Mouse (Mus musculus) 3T3-L1 (cell line): ENCODE measurements around the gene Nudcd3.

ENCODE experiments used
- DNase-seq: peaks from one replicate; pipeline ENCODE4 v3.0.0-alpha.2; 2015; ENCODE audit warnings: low read depth, low spot score

Nudcd3 gene

DNA sequence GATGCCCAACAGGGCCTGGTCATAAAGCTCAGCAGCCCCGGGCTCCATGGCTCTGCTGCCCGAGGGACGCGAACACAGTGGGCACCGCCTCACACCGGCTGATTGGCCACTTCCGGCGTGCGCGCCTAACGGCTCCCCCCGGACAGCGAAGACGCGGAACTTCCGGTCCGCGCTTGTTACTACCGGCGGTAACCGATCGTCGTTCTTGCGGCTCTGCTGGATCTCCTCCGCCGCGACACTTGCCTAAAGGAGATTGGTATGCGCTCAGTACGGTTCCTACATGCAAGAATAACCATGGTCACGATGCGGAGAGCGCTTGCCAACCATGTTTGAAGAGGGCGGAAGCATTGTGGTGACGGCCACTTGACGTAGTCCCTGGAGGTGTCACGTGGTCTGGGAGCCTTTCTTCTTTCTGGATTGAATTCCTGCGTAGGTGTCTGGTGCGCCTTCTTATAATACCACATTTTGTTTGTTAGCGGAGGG lies at the start of gene Nudcd3:
Gene Nudcd3 (minus strand): TSS at position 329 of the 483 bp plus-strand sequence.
- DNase-seq = peak; percentile 90

DNA sequence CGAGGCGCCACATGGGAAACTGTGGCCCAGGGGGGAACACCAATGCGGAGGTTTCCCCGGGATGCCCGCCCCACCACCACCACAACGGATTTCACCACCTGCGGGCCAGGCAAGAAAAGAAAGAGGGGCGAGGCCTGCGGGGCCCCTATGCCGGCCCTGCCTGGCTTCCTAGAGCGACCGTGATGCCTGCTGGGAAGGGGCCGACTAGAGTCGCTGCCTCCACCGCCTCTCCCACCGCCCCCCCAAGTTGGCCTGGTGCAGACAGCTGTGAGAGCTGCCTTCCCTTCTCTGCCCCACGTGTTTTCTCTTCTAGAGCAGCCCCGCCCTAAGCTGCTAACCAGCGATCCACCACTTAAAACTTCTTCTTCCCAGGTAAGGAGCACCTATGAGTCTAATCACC lies 44.5 kb upstream of the Nudcd3 start:
- no peak for DNase-seq

DNA sequence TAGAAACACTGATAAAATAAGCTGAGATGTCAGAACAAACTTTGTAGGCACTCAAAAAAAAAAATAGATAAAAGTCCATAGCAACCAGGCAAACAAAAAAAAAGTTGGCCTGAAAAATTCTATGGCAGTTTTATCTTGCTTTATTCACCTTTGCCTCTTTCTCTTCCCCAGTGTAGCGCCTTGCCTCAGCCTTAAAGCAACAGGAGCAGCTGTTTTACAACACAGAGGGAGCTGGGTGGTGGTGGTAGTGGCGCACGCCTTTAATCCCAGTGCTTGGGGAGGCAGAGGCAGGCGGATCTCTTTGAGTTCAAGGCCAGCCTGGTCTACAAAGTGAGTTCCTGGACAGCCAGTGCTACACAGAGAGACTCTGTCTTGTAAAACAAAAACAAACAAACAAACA lies 32.8 kb upstream of the Nudcd3 start:
- DNase-seq = no peak

DNA sequence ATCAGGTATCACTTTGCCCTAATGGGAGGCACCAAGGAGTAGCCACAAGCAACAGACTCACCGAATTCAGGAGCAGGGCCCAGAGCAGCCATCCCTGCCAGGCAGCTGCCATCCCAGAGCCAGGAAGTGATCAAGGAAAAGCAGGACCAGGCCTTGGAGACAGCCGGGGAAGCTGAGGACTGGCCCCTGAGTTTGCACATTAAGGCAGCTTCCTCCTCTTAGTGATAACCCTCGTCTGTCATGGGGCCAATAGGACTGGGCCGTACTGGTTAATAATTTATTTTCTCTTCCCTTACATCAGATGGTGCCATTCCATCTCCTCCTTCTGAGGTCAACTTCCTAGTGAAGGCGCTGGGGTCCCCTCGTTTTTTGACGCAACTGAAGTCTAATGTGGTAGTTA lies 29.8 kb upstream of the Nudcd3 start, which contains the start of gene Npc1l1:
Gene Npc1l1 (minus strand): TSS at position 132 of the 400 bp plus-strand sequence.
- no peak for DNase-seq

DNA sequence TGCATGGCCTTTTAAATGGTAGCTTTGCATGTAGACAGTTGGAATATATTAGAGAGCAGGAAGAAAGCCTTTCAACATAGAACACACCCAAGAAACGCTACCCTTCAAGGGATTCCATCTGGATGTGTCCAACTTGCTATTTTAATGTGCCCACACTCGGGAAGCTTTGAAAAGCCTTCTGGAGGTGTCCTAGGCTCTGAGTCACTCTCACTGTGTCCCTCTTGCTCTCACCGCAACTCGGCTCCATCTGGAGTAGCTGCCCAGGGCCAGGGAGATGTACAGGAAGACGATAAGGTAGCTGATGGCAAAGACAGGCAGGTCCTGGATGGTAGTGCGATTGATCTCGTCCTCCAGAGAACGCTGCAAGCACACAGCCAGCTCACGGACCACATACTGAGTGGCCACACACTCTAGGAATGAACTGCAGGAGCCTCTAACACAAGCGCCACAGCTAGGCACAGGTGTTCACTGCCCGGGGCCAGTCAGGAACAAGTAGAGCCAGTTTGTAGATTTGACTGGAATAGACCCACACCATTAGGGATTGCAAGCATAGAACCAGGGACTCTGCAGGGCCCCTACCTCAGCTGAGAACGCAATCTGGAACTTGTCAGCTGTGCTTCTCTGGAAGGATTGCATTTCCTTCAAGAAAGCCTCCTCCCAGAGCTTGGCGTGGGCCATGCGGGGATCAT lies 24.5 kb upstream of the Nudcd3 start:
- DNase-seq = no peak

DNA sequence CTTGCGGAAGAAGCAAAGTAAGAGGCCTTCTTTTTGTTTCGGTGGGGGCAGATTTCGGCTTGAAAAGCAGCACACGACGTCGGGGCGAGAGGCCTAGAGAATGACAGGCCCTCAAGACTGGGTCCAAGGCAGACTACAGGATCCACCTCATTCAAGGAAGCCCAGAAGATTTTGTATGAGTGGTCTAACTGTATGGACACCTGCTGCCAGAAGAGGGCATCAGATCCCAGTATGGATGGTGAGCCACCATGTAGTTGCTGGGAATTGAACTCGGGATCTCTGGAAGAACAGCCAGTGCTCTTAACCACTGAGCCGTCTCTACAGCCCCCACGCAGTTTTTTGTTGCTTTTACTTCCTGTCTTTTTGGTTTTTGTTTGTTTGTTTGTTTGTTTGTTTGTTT lies 22.0 kb upstream of the Nudcd3 start:
- DNase-seq = no peak

DNA sequence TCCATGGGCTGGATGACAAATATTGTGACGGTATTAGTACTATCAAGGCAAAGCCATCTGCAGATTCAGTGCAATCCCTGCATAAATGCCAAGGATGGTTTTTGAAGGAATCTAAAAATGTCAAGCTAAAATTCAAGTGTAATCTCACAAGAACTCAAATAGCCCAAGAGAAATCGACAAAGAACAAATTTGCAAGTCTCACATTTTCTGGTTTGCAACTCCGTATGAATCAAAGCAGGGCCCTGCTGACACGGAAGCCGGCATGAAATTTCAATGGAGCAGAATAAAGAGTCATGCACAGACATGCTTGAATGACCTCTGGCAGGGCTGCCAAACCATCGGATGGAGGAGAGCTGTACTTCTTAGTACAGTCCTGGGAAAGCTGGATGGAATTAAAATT lies 19.8 kb upstream of the Nudcd3 start:
- DNase-seq = no peak

DNA sequence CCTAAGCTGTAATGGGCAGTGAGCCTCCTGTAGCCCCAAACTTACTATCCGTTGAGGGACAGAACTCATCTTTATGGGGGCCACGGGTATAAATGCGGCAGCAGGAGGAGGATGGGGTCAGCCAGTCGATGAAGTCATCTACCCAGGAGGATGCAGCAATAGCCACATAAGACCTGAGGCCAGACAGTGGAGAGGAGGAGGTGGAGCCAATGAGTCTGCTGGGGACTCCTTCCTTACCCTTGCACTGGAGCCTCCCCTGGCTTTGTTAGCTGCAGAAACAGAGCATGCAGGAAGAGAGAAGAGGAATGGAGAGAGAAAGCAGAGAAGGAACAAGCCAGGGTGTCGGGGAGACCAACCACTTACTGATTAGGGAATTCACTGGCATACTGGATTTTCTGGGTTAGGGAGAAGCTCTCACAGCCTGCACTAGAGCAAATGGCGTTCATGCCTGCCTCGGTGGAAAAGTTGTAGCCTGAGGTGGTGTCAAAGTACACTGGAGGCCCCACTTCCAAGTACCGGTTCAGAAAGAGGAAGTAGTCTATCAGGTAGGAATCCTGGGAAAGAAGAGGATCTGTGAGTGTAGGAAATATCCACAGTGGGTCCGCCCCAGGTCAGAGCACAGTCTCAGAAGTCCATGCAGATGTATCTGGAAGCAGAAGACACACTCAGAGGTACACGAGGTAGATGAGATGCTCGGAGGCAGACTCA lies 18.1 kb upstream of the Nudcd3 start:
- no peak for DNase-seq

DNA sequence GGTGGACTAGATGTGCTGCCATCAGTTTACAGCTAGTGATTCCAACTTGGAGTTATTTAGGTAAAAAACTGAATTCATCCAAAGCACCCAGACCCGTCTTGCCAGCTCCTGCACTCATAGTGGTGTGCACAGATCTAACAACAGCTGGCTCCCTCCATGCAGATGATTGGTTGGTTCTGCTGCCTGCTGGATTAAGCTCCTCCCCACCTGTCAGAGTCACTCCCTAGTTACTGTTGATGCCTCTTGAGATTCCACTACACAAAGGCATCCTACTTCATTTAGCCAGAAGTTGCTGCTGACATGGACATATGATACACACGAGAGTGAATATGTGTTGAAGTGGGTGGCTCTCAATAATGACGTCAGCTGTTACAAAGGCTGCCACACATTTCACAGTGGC lies 16.6 kb upstream of the Nudcd3 start:
- no peak for DNase-seq

DNA sequence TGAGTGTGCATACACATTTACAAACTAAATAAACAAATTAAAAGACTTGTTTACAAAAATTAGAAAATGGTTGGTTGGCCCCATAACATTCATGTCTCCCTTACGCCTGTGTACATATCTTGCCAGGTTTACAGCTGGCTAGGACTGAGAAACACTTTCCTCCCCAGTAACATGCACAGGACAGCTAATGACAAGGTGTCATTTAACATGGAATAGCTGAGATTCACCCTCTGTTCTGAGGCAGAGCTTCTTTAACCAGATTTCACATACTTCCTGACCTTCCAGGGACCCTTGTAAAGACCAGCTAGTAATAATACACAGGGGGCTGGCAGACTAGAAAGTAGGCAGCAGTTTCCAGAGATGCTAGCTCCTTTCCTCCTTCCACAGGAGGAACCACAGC lies 7.9 kb upstream of the Nudcd3 start:
- DNase-seq = no peak

DNA sequence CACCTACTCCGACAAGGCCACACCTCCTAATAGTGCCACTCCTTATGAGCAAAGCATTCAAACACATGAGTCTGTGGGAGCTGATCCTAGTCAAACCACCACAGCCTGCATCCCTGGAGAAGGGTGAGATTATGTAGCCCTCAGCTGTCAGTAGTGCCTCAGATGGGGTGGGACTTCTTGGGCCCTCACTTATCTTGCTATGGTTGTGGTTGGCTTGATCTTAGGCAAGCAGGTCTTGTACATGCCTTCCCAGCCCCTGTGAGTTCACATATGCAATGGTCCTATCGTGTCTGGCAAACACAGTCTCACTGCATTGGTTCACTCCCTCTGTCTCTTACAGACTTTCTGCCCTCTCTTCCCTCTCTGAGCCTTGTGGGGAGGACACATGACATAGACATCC lies 6.9 kb upstream of the Nudcd3 start:
- DNase-seq = no peak

DNA sequence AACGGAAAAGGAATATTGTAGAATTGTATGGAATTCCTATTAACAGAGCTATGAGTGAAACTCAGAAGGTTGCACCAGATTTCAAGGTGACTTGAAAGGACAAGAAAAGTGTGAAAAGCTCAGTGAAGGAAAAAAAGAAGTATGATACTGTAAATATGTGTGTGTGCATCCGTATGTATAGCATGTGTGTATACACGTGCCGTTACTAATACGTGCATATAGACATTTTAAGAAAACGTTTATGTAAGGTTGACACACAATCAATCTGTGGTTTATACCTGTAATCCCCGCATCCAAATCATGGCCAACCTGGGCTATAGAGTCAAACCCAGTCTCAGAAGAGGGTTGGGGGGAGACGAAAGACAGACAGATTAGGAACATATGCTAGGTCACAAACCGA lies 355 bp upstream of the Nudcd3 start:
- no peak for DNase-seq

DNA sequence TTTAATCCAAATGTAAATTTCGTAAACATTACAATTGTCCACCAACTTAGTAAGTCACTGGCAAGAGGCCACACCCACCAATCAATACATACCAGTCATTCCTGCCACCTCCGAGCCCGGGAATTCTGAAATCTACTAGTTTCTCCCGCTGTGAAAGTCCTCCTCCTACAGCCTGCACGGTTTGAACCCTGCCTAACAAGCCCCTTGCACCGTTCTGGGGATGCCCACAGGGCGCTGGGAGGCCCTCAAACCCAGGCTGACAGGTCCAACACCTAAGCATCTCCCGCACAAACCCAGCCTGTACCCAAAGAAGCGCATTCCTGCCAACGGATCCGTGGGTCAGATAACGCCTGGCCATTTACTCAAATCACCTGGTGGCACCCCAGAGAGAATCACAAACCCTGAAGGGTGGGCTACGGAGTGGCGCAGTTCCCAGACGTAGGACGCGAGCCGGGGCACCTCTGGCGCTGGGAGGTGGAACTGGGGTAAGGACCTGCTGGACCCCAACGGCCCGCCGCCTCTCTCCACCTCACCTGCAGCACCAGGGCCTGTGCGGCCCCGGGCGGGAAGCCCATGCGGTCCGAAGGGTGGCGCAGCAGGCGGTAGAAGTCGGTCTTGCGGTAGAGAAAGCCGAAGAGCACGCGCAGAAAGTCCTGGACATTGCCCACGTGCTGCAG lies 667 bp downstream of the Nudcd3 start, which contains the start of gene A730071L15Rik:
Gene A730071L15Rik (plus strand): TSS at position 620 of the 677 bp plus-strand sequence.
- DNase-seq = peak; percentile 63

DNA sequence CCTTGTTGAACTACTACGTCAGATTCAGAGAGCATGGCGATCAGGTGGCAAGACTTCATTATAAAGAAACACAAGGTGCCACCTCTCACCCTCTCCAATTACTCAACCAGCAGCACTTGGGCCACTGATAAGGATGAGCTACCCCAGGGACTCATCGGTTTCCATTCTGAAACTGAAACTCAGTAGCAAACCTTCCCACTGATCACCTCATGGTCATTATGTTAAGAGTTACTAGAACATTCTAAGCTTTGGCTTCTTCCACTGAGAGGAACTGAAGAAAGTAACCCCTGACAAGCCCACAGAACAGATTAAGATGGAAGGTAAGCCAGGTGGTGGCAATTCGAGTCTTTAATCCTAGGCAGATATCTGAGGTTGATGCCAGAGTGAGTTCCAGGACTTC lies 1.8 kb downstream of the Nudcd3 start:
- DNase-seq = no peak

DNA sequence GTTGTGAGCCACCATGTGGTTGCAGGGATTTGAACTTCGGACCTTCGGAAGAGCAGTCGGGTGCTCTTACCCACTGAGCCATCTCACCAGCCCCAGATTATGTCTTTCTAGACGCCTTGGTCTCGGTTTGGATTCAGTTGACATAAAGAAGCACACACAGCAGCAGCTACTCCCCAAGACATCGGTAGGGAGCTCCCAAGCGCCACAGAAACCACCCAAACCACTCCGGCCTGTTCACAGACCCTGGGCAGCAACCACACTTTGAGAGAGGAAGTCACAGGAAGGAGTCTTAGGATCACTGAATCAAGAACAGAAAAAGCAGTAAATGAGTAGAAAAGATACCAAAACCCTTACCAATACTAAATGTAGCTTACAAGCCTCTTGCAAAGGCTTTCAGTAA lies 3.4 kb downstream of the Nudcd3 start:
- DNase-seq = no peak

DNA sequence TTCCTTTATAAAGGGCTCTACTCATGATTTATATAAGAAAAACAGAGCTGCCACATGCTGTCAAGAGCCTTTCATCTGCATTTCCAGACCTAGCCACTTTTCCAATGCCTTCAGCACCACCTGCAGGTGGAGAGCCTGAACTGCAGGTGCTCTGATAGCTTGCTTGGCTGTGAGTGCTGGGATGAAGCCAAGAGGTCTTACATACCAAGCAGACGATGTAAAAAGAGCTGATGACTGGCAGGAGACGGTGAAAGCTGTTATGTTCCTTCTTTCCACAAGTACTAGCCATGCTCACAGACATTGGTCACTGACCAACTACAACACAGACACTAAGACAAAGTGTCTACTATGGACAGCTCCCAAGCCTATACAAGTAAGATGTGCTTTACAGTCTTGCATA lies 12.3 kb downstream of the Nudcd3 start:
- DNase-seq = peak; percentile 98

DNA sequence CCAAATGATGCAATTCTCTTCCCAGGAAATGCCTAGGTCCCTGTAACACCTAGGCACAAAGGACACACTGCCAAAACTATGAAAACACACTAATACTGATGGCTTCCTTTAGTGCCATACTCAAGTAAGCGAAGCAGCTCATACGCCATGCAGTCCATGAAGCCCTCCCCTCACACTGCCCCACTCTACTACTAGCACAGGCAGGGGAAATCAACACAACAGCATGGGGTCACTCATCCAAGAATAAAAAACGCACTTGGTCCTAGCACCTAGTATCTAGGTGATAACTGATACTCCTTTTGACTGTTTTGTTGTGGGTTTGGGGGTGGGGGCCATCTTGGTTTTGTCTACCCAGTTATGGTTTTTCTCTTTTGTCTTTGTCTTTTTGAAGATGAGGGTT lies 12.8 kb downstream of the Nudcd3 start:
- DNase-seq = no peak

DNA sequence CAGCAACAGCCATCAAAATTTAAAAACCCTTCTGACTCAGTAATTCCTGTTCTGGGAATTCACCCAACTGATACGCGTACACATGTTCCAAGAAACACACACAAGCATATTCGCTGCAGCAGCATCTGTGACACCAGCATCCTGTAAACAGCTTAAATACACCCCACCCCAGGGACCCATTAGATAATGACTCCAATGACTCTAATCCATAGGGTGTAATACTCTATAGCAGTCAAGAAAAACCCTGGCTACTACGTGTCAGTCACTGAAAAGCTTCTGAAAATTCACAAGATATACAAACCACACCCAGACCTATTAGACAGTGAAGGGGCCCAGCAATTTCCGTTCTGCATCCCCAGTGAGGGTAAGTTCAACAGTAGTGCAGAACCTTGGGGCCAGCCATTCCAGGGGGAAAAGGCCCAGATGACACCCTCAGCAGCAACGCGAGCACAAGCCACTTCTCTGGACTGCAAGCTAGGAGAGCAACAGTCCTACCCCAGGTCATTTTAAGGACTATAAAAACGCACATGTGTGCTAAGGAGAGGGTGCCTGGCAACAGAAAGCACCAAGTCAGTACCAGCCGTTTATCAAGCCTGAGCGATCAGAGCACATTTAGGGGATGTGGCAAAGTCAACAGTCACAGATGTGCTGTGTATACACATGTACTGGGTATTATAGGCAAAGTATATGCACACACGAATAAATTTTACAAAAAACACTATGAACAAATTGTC lies 15.8 kb downstream of the Nudcd3 start:
- DNase-seq = peak; percentile 32

DNA sequence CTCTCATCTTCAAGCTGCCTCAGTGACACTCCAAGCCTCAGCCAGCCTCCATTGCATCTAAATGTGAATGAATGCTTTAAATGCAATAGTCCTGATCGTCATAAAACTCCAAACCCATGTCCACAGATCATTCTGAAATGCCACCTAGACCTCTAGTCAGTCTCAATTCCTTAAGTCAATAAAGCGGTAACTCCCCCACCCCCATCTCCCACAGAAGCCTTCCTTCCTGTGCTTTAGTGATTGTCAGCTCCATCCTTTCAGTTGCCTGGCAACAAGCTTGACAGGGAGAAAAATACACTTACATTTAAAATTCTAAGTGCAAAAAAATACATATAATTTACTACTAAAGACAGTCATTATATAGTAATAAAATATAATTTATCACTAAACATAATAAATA lies 17.0 kb downstream of the Nudcd3 start:
- DNase-seq = no peak

DNA sequence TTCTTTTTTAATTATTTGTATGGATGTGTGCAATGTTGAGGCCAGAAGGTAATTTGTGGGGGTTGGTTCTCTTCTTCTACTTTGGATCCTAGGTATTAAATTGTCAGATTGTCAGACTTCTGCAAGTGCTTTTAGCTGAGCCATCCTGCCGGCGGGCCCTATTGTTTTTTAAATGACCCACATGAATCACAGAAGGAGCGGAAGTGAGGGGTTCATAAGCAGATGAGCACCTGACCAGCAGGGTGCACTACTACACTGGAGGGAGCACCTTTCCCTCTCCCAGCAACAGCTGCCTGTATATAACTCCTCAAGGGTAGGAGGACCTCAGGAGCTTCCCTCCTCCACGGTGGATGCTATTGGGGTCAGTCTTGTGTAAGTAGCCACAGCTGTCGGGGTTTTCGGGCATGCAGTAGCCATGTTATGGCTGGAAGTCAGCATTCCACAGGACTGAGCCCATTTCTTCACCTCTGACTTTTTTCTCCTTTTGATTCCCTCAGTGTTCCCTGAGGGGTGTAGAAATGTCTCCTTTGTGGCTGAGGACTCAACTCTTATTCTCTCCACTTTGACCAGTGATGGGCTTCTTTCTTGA lies 19.3 kb downstream of the Nudcd3 start:
- peak; percentile 18 for DNase-seq

DNA sequence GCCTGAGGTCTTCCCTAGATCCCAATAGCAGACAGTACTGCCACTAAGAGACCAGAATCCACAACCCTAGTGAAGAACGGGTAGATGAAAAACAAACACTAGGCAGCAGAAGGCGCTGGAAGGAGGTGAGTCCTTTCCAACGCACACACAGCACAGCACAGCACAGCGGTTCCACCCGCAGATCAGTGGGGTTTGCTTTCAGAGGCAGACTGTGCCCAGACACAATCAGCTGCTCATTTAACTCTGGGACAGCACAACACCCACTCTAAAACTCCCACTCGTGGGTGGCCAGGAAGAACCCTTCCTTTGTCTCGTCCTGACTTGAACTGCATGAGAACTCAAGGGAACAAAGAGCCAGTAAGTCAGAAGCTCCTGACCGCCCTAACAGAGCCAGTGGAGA lies 21.0 kb downstream of the Nudcd3 start:
- no peak for DNase-seq
